Mouse (Mus musculus): ENCODE results near the gene Fam76b. TPM values are rescaled to one million over a fixed set of nuclear protein-coding genes. Genes with fewer than 3 reads are reported as not detected.

Fam76b gene
- total RNA-seq, 2 experiments from 2014 or later, result 37.3 to 50.6 TPM

GRCm38 (mm10) chr9:13856247-13856646 is 28.7 kb downstream of the Fam76b start:
- ATAC-seq (replicated peaks; ENCODE audit: low FRiP score, poor library complexity, severe bottlenecking), result no peak

GRCm38 (mm10) chr9:13856777-13857176 is 29.3 kb downstream of the Fam76b start:
- ATAC-seq (replicated peaks; ENCODE audit: low FRiP score, poor library complexity, severe bottlenecking), result no peak

- ATAC-seq (replicated peaks; ENCODE audit: low FRiP score, poor library complexity, severe bottlenecking), result no peak
Observed at GRCm38 (mm10) chr9:13867646-13868045, 40.1 kb downstream of the Fam76b start.

- ATAC-seq (replicated peaks; ENCODE audit: low FRiP score, poor library complexity, severe bottlenecking), result no peak
Observed at GRCm38 (mm10) chr9:13871631-13872030, 44.1 kb downstream of the Fam76b start.

- ATAC-seq (replicated peaks; ENCODE audit: low FRiP score, poor library complexity, severe bottlenecking), result no peak
Observed at GRCm38 (mm10) chr9:13874359-13874758, 46.8 kb downstream of the Fam76b start.

- no peak for ATAC-seq (replicated peaks; ENCODE audit: low FRiP score, poor library complexity, severe bottlenecking)
Observed at GRCm38 (mm10) chr9:13875340-13875739, 47.8 kb downstream of the Fam76b start.

GRCm38 (mm10) chr9:13880761-13881160 is 53.2 kb downstream of the Fam76b start:
- ATAC-seq (replicated peaks; ENCODE audit: low FRiP score, poor library complexity, severe bottlenecking), result no peak

GRCm38 (mm10) chr9:13882478-13882877 is 55.0 kb downstream of the Fam76b start:
- ATAC-seq (replicated peaks; ENCODE audit: low FRiP score, poor library complexity, severe bottlenecking), result no peak

- ATAC-seq (replicated peaks; ENCODE audit: low FRiP score, poor library complexity, severe bottlenecking), result no peak
Observed at GRCm38 (mm10) chr9:13888981-13889380, 61.5 kb downstream of the Fam76b start.

- ATAC-seq (replicated peaks; ENCODE audit: low FRiP score, poor library complexity, severe bottlenecking), result no peak
Observed at GRCm38 (mm10) chr9:13889657-13890056, 62.1 kb downstream of the Fam76b start.

- no peak for ATAC-seq (replicated peaks; ENCODE audit: low FRiP score, poor library complexity, severe bottlenecking)
Observed at GRCm38 (mm10) chr9:13890171-13890570, 62.7 kb downstream of the Fam76b start.

GRCm38 (mm10) chr9:13891888-13892287 is 64.4 kb downstream of the Fam76b start:
- no peak for ATAC-seq (replicated peaks; ENCODE audit: low FRiP score, poor library complexity, severe bottlenecking)

GRCm38 (mm10) chr9:13893044-13893443 is 65.5 kb downstream of the Fam76b start:
- no peak for ATAC-seq (replicated peaks; ENCODE audit: low FRiP score, poor library complexity, severe bottlenecking)

- ATAC-seq (replicated peaks; ENCODE audit: low FRiP score, poor library complexity, severe bottlenecking), result no peak
Observed at GRCm38 (mm10) chr9:13894491-13894890, 67.0 kb downstream of the Fam76b start.

GRCm38 (mm10) chr9:13894936-13895335 is 67.4 kb downstream of the Fam76b start:
- no peak for ATAC-seq (replicated peaks; ENCODE audit: low FRiP score, poor library complexity, severe bottlenecking)

GRCm38 (mm10) chr9:13896055-13896454 is 68.5 kb downstream of the Fam76b start:
- no peak for ATAC-seq (replicated peaks; ENCODE audit: low FRiP score, poor library complexity, severe bottlenecking)

- no peak for ATAC-seq (replicated peaks; ENCODE audit: low FRiP score, poor library complexity, severe bottlenecking)
Observed at GRCm38 (mm10) chr9:13898510-13899305, 71.2 kb downstream of the Fam76b start.

- no peak for ATAC-seq (replicated peaks; ENCODE audit: low FRiP score, poor library complexity, severe bottlenecking)
Observed at GRCm38 (mm10) chr9:13902030-13902429, 74.5 kb downstream of the Fam76b start.

- ATAC-seq (replicated peaks; ENCODE audit: low FRiP score, poor library complexity, severe bottlenecking), result no peak
Observed at GRCm38 (mm10) chr9:13904091-13904779, 76.7 kb downstream of the Fam76b start.
